ENCODE assay signal across 8 mouse cellular contexts in genomic region chr5:24733134-24733533, GRCm38 (mm10). TPM values are rescaled to one million over a fixed set of nuclear protein-coding genes. Genes with fewer than 3 reads are reported as not detected.
DNase-seq lines count a peak whose midpoint lies in the region; ATAC-seq lines count a peak whose summit lies in the region.

No protein-coding gene starts in this region.

- peak overlapping the region; percentile 0; the same call in 1 of the 2 replicates for H3K4me2 ChIP-seq in heart, embryonic 15.5 days
- H3K4me2 ChIP-seq in embryonic facial prominence, embryonic 13.5 days = peak overlapping the region; percentile 85
- H3K4me2 ChIP-seq in midbrain, embryonic 15.5 days = no peak overlapping the region

- H3K9ac ChIP-seq in heart, embryonic 15.5 days = no peak overlapping the region
- H3K9ac ChIP-seq in embryonic facial prominence, embryonic 13.5 days = no peak overlapping the region
- no peak overlapping the region for H3K9ac ChIP-seq in midbrain, embryonic 15.5 days

- no peak for DNase-seq in heart, postnatal 10 days
- peak; percentile 84 for DNase-seq in kidney, postnatal 10 days
- DNase-seq in right cerebral cortex, adult 2 months (ENCODE audit: low spot score in 2 of 2) = no peak
- DNase-seq in layer of hippocampus, adult 9-11 months = no peak
- no peak for DNase-seq in c-Kit-positive CD71-positive TER-119-positive erythroid progenitor cells, embryonic 14.5 days (ENCODE audit: low spot score)

- H3K4me1 ChIP-seq in heart, embryonic 15.5 days (replicated peaks) = peaks cover 35% of the 10 kb centered on the region
- peaks cover 46% of the 10 kb centered on the region for H3K4me1 ChIP-seq in embryonic facial prominence, embryonic 13.5 days
- peaks cover 24% of the 10 kb centered on the region for H3K4me1 ChIP-seq in midbrain, embryonic 15.5 days

- no peak overlapping the region for H3K27ac ChIP-seq in heart, embryonic 15.5 days
- H3K27ac ChIP-seq in embryonic facial prominence, embryonic 13.5 days = peak overlapping the region; percentile 96
- no peak overlapping the region for H3K27ac ChIP-seq in midbrain, embryonic 15.5 days

- no peaks in the 10 kb centered on the region for H3K36me3 ChIP-seq in heart, embryonic 15.5 days
- H3K36me3 ChIP-seq in embryonic facial prominence, embryonic 13.5 days = 0 out of 2 replicates have a peak, but pooled peaks cover 4% of the 10 kb centered on the region
- no peaks in the 10 kb centered on the region for H3K36me3 ChIP-seq in midbrain, embryonic 15.5 days (replicated peaks)

- 7% methylated on average over 8 of the region's 8 CpGs for WGBS in heart, embryonic 15.5 days
- WGBS in embryonic facial prominence, embryonic 13.5 days = 2% methylated on average over 8 of the region's 8 CpGs
- 2% methylated on average over 8 of the region's 8 CpGs for WGBS in midbrain, embryonic 15.5 days

- no peak overlapping the region for H3K4me3 ChIP-seq in heart, embryonic 15.5 days
- H3K4me3 ChIP-seq in embryonic facial prominence, embryonic 13.5 days = no peak overlapping the region
- no peak overlapping the region for H3K4me3 ChIP-seq in midbrain, embryonic 15.5 days

- H3K27me3 ChIP-seq in heart, embryonic 15.5 days = peaks cover 24% of the 10 kb centered on the region
- H3K27me3 ChIP-seq in embryonic facial prominence, embryonic 13.5 days = no peaks in the 10 kb centered on the region
- H3K27me3 ChIP-seq in midbrain, embryonic 15.5 days (replicated peaks) = peaks cover 31% of the 10 kb centered on the region

- peak; percentile 52 for ATAC-seq in heart, embryonic 15.5 days (replicated peaks; ENCODE audit: insufficient number of reproducible peaks, insufficient read depth, low FRiP score, low read depth)
- ATAC-seq in embryonic facial prominence, embryonic 13.5 days (ENCODE audit: insufficient number of reproducible peaks, insufficient read depth, low FRiP score, low TSS enrichment, low read depth) = no peak
- peak; percentile 31; the same call in 1 of the 2 replicates for ATAC-seq in midbrain, embryonic 15.5 days (replicated peaks)

- H3K9me3 ChIP-seq in heart, embryonic 15.5 days (replicated peaks) = no peaks in the 10 kb centered on the region
- H3K9me3 ChIP-seq in embryonic facial prominence, embryonic 13.5 days = no peaks in the 10 kb centered on the region
- no peaks in the 10 kb centered on the region for H3K9me3 ChIP-seq in midbrain, embryonic 15.5 days

- intact Hi-C loops in heart, postnatal 10 days (cut with DNase I) = no loop called here

RNA-seq across cellular contexts. Expression of gene Wdr86, which starts 2.6 kb away (rescaled TPM):
- polyA plus RNA-seq in heart, embryonic 15.5 days (2015; fragmentation: Nextera tagmentation; extraction: Ambion mirVana) = 4.6 and 8.1 TPM in 2 replicates
- 1 to 10 TPM; 1.1 to 2.5 TPM for total RNA-seq in heart, postnatal 10 days (2021)
- 73.1 and 77.5 TPM in 2 replicates for polyA plus RNA-seq in embryonic facial prominence, embryonic 13.5 days (2015; fragmentation: Nextera tagmentation; extraction: Ambion mirVana)
- 6.7 and 8.6 TPM in 2 replicates for polyA plus RNA-seq in midbrain, embryonic 15.5 days (2015; fragmentation: Nextera tagmentation; extraction: Ambion mirVana)

RNA-seq across cellular contexts. Expression of gene Crygn, which starts 24.7 kb away (rescaled TPM):
- 2.5 TPM in 1 of 2 replicates, not detected in the other for polyA plus RNA-seq in heart, embryonic 15.5 days (2015; fragmentation: Nextera tagmentation; extraction: Ambion mirVana)
- not detected for total RNA-seq in heart, postnatal 10 days (2021)
- 1.1 and 2.8 TPM in 2 replicates for polyA plus RNA-seq in embryonic facial prominence, embryonic 13.5 days (2015; fragmentation: Nextera tagmentation; extraction: Ambion mirVana)
- polyA plus RNA-seq in midbrain, embryonic 15.5 days (2015; fragmentation: Nextera tagmentation; extraction: Ambion mirVana) = 1.7 and 2.5 TPM in 2 replicates

RNA-seq across cellular contexts. Expression of gene Nub1, which starts 47.8 kb away (rescaled TPM):
- polyA plus RNA-seq in heart, embryonic 15.5 days (2015; fragmentation: Nextera tagmentation; extraction: Ambion mirVana) = 21.6 and 28.2 TPM in 2 replicates
- total RNA-seq in heart, postnatal 10 days (2021) = 10 to 100 TPM; 29.3 to 31.6 TPM
- 30.8 and 33.6 TPM in 2 replicates for polyA plus RNA-seq in embryonic facial prominence, embryonic 13.5 days (2015; fragmentation: Nextera tagmentation; extraction: Ambion mirVana)
- polyA plus RNA-seq in midbrain, embryonic 15.5 days (2015; fragmentation: Nextera tagmentation; extraction: Ambion mirVana) = 47.5 and 48.7 TPM in 2 replicates
